Mouse (Mus musculus) spleen, adult 18-20 months (tissue): ENCODE data around the gene Cdk5rap2.
A peak's percentile ranks its signal among the peaks of the same experiment; 100 is the strongest.

Experiments used
- DNase-seq, 2 experiments: peaks; one replicate each; pipeline ENCODE4 v3.0.0; 2022; ENCODE audit warnings: mixed read lengths in 2 of 2

Gene Cdk5rap2

GRCm38 (mm10) chr4:70409994-70410721, at the start of gene Cdk5rap2:
TSS of gene Cdk5rap2 (minus strand) at chr4:70410443.
- DNase-seq, result peak; percentile 89 to 90

- no peak for DNase-seq
Observed at GRCm38 (mm10) chr4:70452161-70452560, 41.9 kb upstream of the Cdk5rap2 start.

GRCm38 (mm10) chr4:70451750-70452149, 41.5 kb upstream of the Cdk5rap2 start:
- DNase-seq, result peak in 1 of 2 experiments; percentile 38

- peak in 1 of 2 experiments; percentile 5 for DNase-seq
Observed at GRCm38 (mm10) chr4:70449668-70450067, 39.4 kb upstream of the Cdk5rap2 start.

GRCm38 (mm10) chr4:70446774-70447173, 36.5 kb upstream of the Cdk5rap2 start:
- DNase-seq, result no peak

- no peak for DNase-seq
Observed at GRCm38 (mm10) chr4:70420202-70420601, 10.0 kb upstream of the Cdk5rap2 start.

- no peak for DNase-seq
Observed at GRCm38 (mm10) chr4:70412126-70412525, 1.9 kb upstream of the Cdk5rap2 start.

- no peak for DNase-seq
Observed at GRCm38 (mm10) chr4:70409456-70409855, 787 bp downstream of the Cdk5rap2 start.

GRCm38 (mm10) chr4:70402109-70402819, 8.0 kb downstream of the Cdk5rap2 start:
- DNase-seq, result no peak

GRCm38 (mm10) chr4:70399476-70399875, 10.8 kb downstream of the Cdk5rap2 start:
- no peak for DNase-seq

GRCm38 (mm10) chr4:70399074-70399473, 11.2 kb downstream of the Cdk5rap2 start:
- DNase-seq, result no peak

GRCm38 (mm10) chr4:70398088-70398487, 12.2 kb downstream of the Cdk5rap2 start:
- DNase-seq, result no peak

GRCm38 (mm10) chr4:70396701-70397100, 13.5 kb downstream of the Cdk5rap2 start:
- no peak for DNase-seq

GRCm38 (mm10) chr4:70394736-70395135, 15.5 kb downstream of the Cdk5rap2 start:
- no peak for DNase-seq

- DNase-seq, result no peak
Observed at GRCm38 (mm10) chr4:70391760-70392372, 18.4 kb downstream of the Cdk5rap2 start.

GRCm38 (mm10) chr4:70391073-70391472, 19.2 kb downstream of the Cdk5rap2 start:
- no peak for DNase-seq

- DNase-seq, result no peak
Observed at GRCm38 (mm10) chr4:70386206-70386605, 24.0 kb downstream of the Cdk5rap2 start.

- DNase-seq, result no peak
Observed at GRCm38 (mm10) chr4:70377359-70377758, 32.9 kb downstream of the Cdk5rap2 start.

GRCm38 (mm10) chr4:70365061-70365858, 45.0 kb downstream of the Cdk5rap2 start:
- no peak for DNase-seq

- no peak for DNase-seq
Observed at GRCm38 (mm10) chr4:70361366-70361765, 48.9 kb downstream of the Cdk5rap2 start.

GRCm38 (mm10) chr4:70355659-70356350, 54.4 kb downstream of the Cdk5rap2 start:
- DNase-seq, result no peak

- DNase-seq, result no peak
Observed at GRCm38 (mm10) chr4:70354448-70354847, 55.8 kb downstream of the Cdk5rap2 start.
